Mouse (Mus musculus): ENCODE measurements around the gene Esr1. TPM values are rescaled to one million over a fixed set of nuclear protein-coding genes. Genes with fewer than 3 reads are reported as not detected.

Esr1 gene
- polyA plus RNA-seq, 1 experiment = 0.40 TPM

GRCm38 (mm10) chr10:5032192-5033048 lies 421.0 kb downstream of the Esr1 start:
- Histone ChIP-seq H3K79me3 (ENCODE audit: low read depth) (no peaks in the 10 kb centered on the region), H3K27me3 (ENCODE audit: control insufficient read depth, insufficient read depth, insufficient read length) (no peaks in the 10 kb centered on the region), H3K36me3 (ENCODE audit: control insufficient read depth, insufficient read depth) (peaks cover 59% of the 10 kb centered on the region), H3ac (ENCODE audit: control insufficient read depth, insufficient read length, low read depth) (no peak overlapping the region), H3K79me2 (ENCODE audit: control insufficient read depth, insufficient read depth) (no peaks in the 10 kb centered on the region), H3K4me3 (ENCODE audit: insufficient read depth, poor library complexity, severe bottlenecking) (no peak overlapping the region)
- no peak for TF ChIP-seq CTCF (IDR thresholded peaks at IDR 0.05; ENCODE audit: control insufficient read depth, insufficient read depth, insufficient read length)

DNA sequence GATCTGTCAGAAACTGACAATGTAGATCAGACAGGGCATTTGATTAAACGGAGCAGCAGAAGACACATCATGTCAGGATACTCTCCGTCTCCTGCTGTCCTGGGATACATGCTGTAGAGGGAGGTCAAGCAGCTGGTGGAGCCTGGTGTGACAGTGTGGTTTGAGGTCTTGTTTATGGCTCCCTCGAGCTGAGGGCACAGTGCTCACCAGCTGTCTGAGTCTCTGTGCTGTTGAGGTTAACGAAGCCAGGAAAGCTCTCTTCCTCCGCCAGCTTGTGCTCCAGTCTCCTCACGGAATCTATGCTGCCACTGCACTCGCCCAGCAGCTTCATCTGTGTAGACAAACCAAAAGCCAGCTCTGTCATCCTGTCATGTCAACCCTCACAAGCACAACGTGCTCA lies 429.9 kb downstream of the Esr1 start:
- Histone ChIP-seq H3K36me3 (ENCODE audit: control insufficient read depth, insufficient read depth) (peaks cover 70% of the 10 kb centered on the region), H3K79me2 (ENCODE audit: control insufficient read depth, insufficient read depth) (no peaks in the 10 kb centered on the region), H3K27me3 (ENCODE audit: control insufficient read depth, insufficient read depth, insufficient read length) (no peaks in the 10 kb centered on the region), H3K4me3 (ENCODE audit: insufficient read depth, poor library complexity, severe bottlenecking) (no peak overlapping the region), H3K79me3 (ENCODE audit: low read depth) (no peaks in the 10 kb centered on the region), H3ac (ENCODE audit: control insufficient read depth, insufficient read length, low read depth) (no peak overlapping the region)
- no peak for TF ChIP-seq MYOD1 (IDR thresholded peaks at IDR 0.05; ENCODE audit: control insufficient read depth, insufficient read length, low read depth)
- no peak for TF ChIP-seq FOSL1 (IDR thresholded peaks at IDR 0.05; ENCODE audit: insufficient read depth, low read length, poor library complexity, severe bottlenecking)
- TF ChIP-seq CEBPB (IDR thresholded peaks at IDR 0.05; ENCODE audit: low read depth) = no peak
- no peak for TF ChIP-seq MYOG (IDR thresholded peaks at IDR 0.05; ENCODE audit: control insufficient read depth, extremely low read depth, insufficient read length)
- TF ChIP-seq USF1 (IDR thresholded peaks at IDR 0.05; ENCODE audit: low read depth) = no peak
- no peak for TF ChIP-seq CTCF (IDR thresholded peaks at IDR 0.05; ENCODE audit: control insufficient read depth, insufficient read depth, insufficient read length)
- no peak for TF ChIP-seq MAX (IDR thresholded peaks at IDR 0.05)

GRCm38 (mm10) chr10:5044481-5044880 lies 433.1 kb downstream of the Esr1 start:
- Histone ChIP-seq H3K4me3 (ENCODE audit: insufficient read depth, poor library complexity, severe bottlenecking) (no peak overlapping the region), H3ac (ENCODE audit: control insufficient read depth, insufficient read length, low read depth) (no peak overlapping the region), H3K27me3 (ENCODE audit: control insufficient read depth, insufficient read depth, insufficient read length) (no peaks in the 10 kb centered on the region), H3K79me2 (ENCODE audit: control insufficient read depth, insufficient read depth) (no peaks in the 10 kb centered on the region), H3K79me3 (ENCODE audit: low read depth) (no peaks in the 10 kb centered on the region), H3K36me3 (ENCODE audit: control insufficient read depth, insufficient read depth) (peaks cover 76% of the 10 kb centered on the region)
- no peak for TF ChIP-seq FOSL1 (IDR thresholded peaks at IDR 0.05; ENCODE audit: insufficient read depth, low read length, poor library complexity, severe bottlenecking)
- no peak for TF ChIP-seq MAX (IDR thresholded peaks at IDR 0.05)
- TF ChIP-seq CTCF (IDR thresholded peaks at IDR 0.05; ENCODE audit: control insufficient read depth, insufficient read depth, insufficient read length) = no peak
- no peak for TF ChIP-seq CEBPB (IDR thresholded peaks at IDR 0.05; ENCODE audit: low read depth)
- TF ChIP-seq MYOG (IDR thresholded peaks at IDR 0.05; ENCODE audit: control insufficient read depth, extremely low read depth, insufficient read length) = no peak
- TF ChIP-seq MYOD1 (IDR thresholded peaks at IDR 0.05; ENCODE audit: control insufficient read depth, insufficient read length, low read depth) = no peak
- no peak for TF ChIP-seq USF1 (IDR thresholded peaks at IDR 0.05; ENCODE audit: low read depth)

DNA sequence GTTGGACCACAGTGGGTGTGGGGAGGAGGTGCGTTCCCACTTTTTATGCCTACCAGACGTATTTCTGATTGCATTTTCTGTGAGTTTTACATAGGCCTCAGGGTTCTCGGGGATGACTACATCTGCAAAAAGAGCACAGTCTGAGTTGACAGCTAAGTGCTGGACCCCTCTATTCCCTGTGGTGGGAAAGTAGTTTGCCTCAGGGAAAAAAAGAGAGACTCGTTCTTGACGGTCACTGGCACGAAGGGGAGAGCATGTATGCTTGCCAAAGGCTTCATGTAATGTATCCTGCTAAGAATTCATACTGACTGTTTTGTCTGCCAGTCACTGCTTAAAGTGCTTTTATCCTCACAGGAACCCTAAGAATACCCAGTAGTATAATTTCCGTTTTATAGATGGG lies 433.8 kb downstream of the Esr1 start:
- Histone ChIP-seq H3K79me2 (ENCODE audit: control insufficient read depth, insufficient read depth) (no peaks in the 10 kb centered on the region), H3K4me3 (ENCODE audit: insufficient read depth, poor library complexity, severe bottlenecking) (no peak overlapping the region), H3K27me3 (ENCODE audit: control insufficient read depth, insufficient read depth, insufficient read length) (no peaks in the 10 kb centered on the region), H3ac (ENCODE audit: control insufficient read depth, insufficient read length, low read depth) (no peak overlapping the region), H3K36me3 (ENCODE audit: control insufficient read depth, insufficient read depth) (peaks cover 75% of the 10 kb centered on the region), H3K79me3 (ENCODE audit: low read depth) (no peaks in the 10 kb centered on the region)
- no peak for TF ChIP-seq FOSL1 (IDR thresholded peaks at IDR 0.05; ENCODE audit: insufficient read depth, low read length, poor library complexity, severe bottlenecking)
- no peak for TF ChIP-seq MYOD1 (IDR thresholded peaks at IDR 0.05; ENCODE audit: control insufficient read depth, insufficient read length, low read depth)
- no peak for TF ChIP-seq USF1 (IDR thresholded peaks at IDR 0.05; ENCODE audit: low read depth)
- no peak for TF ChIP-seq MAX (IDR thresholded peaks at IDR 0.05)

DNA sequence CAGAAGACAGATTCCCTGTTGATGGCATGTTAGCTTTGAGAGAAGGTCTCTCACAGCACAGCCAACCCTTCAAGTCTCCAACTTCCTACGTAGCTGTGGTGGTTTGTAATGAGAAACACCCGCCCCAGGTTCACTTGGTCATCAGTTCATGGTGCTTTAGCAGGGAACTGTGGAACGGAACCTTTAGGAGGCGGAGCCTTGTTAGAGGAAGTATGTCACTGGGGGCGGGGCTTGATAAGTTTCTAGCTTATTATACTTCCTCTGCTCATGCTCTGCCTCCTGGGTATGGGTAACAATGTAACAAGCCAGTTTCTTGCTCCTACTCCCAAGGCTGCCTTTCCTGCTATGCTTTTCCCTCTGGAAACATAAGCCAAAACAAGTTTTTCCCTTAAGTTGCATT lies 434.3 kb downstream of the Esr1 start:
- H3K27me3 ChIP-seq (ENCODE audit: control insufficient read depth, insufficient read depth, insufficient read length) = no peaks in the 10 kb centered on the region
- H3K79me2 ChIP-seq (ENCODE audit: control insufficient read depth, insufficient read depth) = no peaks in the 10 kb centered on the region
- H3K4me3 ChIP-seq (ENCODE audit: insufficient read depth, poor library complexity, severe bottlenecking) = no peak overlapping the region
- H3ac ChIP-seq (ENCODE audit: control insufficient read depth, insufficient read length, low read depth) = no peak overlapping the region
- H3K79me3 ChIP-seq (ENCODE audit: low read depth) = no peaks in the 10 kb centered on the region
- peaks cover 71% of the 10 kb centered on the region for H3K36me3 ChIP-seq (ENCODE audit: control insufficient read depth, insufficient read depth)
- TF ChIP-seq MAX (IDR thresholded peaks at IDR 0.05) (no peak), CEBPB (IDR thresholded peaks at IDR 0.05; ENCODE audit: low read depth) (no peak), MYOD1 (IDR thresholded peaks at IDR 0.05; ENCODE audit: control insufficient read depth, insufficient read length, low read depth) (no peak), FOSL1 (IDR thresholded peaks at IDR 0.05; ENCODE audit: insufficient read depth, low read length, poor library complexity, severe bottlenecking) (no peak), MYOG (IDR thresholded peaks at IDR 0.05; ENCODE audit: control insufficient read depth, extremely low read depth, insufficient read length) (no peak), CTCF (IDR thresholded peaks at IDR 0.05; ENCODE audit: control insufficient read depth, insufficient read depth, insufficient read length) (no peak), USF1 (IDR thresholded peaks at IDR 0.05; ENCODE audit: low read depth) (no peak)

Other genes with a start within 250 kb of the Esr1 start
- gene Zbtb2, start 223.5 kb upstream of the Esr1 start, polyA plus RNA-seq (2012; fragmentation: generic; extraction: Trizol) = 7.9 TPM
- 11.1 TPM for gene Rmnd1, start 179.2 kb upstream of the Esr1 start, polyA plus RNA-seq (2012; fragmentation: generic; extraction: Trizol)
- 15.8 TPM for gene Armt1, start 179.1 kb upstream of the Esr1 start, polyA plus RNA-seq (2012; fragmentation: generic; extraction: Trizol)
- 0.02 TPM for gene Ccdc170, start 129.1 kb upstream of the Esr1 start, polyA plus RNA-seq (2012; fragmentation: generic; extraction: Trizol)